Mouse (Mus musculus) embryonic facial prominence, embryonic 12.5 days (tissue): ENCODE results near the gene Rab13. TPM values are rescaled to one million over a fixed set of nuclear protein-coding genes. Genes with fewer than 3 reads are reported as not detected.

ENCODE experiments used
- microRNA-seq: library from miRNA; unstranded; fragments of <30 nt; microRNA quantifications from one replicate; pipeline ENCODE4, GENCODE M21; 2017
- polyA plus RNA-seq: library from polyadenylated mRNA; unstranded; fragments of >200 nt; fragmentation: Nextera tagmentation; extraction: Ambion mirVana; gene quantifications from 2 replicates; pipeline ENCODE4 v1.2.1, GENCODE M21; 2016

Gene Rab13
- polyA plus RNA-seq, 1 experiment from 2014 or later = 30.6 TPM

Small RNA genes lying within 50 kb of the gene (microRNA-seq; reads per million reads assigned to microRNA genes)
- gene Mir7012 = not detected

Other genes starting within 250 kb of the Rab13 start
- gene Hax1, start 214.9 kb upstream of the Rab13 start, polyA plus RNA-seq = 172 and 173 TPM in 2 replicates
- gene 4933434E20Rik, start 162.1 kb upstream of the Rab13 start, polyA plus RNA-seq = 147 and 149 TPM in 2 replicates
- 203 and 230 TPM in 2 replicates for gene Ubap2l, start 161.1 kb upstream of the Rab13 start, polyA plus RNA-seq
- gene Tpm3, start 141.0 kb upstream of the Rab13 start, polyA plus RNA-seq = 517 TPM in 2 replicates
- gene Nup210l, start 109.6 kb upstream of the Rab13 start, polyA plus RNA-seq = 0.35 and 0.43 TPM in 2 replicates
- gene Rps27, start within 50 bp of the Rab13 start, polyA plus RNA-seq = 1,310 and 1,325 TPM in 2 replicates
- 90.5 and 97.3 TPM in 2 replicates for gene Jtb, start 17.9 kb downstream of the Rab13 start, polyA plus RNA-seq
- gene Creb3l4, start 29.8 kb downstream of the Rab13 start, polyA plus RNA-seq = 8.5 and 9.7 TPM in 2 replicates
- 63.3 and 63.5 TPM in 2 replicates for gene Slc39a1, start 34.5 kb downstream of the Rab13 start, polyA plus RNA-seq
- gene Crtc2, start 40.5 kb downstream of the Rab13 start, polyA plus RNA-seq = 20.3 and 21.7 TPM in 2 replicates
- 5.7 and 8.0 TPM in 2 replicates for gene Dennd4b, start 51.5 kb downstream of the Rab13 start, polyA plus RNA-seq
- gene Gatad2b, start 79.5 kb downstream of the Rab13 start, polyA plus RNA-seq = 16.6 and 18.2 TPM in 2 replicates
- gene Slc27a3, start 176.2 kb downstream of the Rab13 start, polyA plus RNA-seq = 42.8 and 44.8 TPM in 2 replicates
- gene Ints3, start 219.9 kb downstream of the Rab13 start, polyA plus RNA-seq = 43.6 and 45.2 TPM in 2 replicates